Mouse (Mus musculus) adrenal gland, postnatal 25 days (tissue): ENCODE results near the gene Gch1. TPM values are rescaled to one million over a fixed set of nuclear protein-coding genes. Genes with fewer than 3 reads are reported as not detected.

Source experiments
- total RNA-seq: library from RNA; stranded (reverse); gene quantifications from 2 replicates; pipeline ENCODE4 v1.2.3, GENCODE M21; 2021

Gene Gch1
- total RNA-seq, 1 experiment from 2014 or later: 66.2 TPM

Other genes with a start within 250 kb of the Gch1 start
- 4.8 and 7.5 TPM in 2 replicates for gene Wdhd1, start 87.4 kb upstream of the Gch1 start, total RNA-seq
- 20.1 and 20.6 TPM in 2 replicates for gene Socs4, start 87.5 kb upstream of the Gch1 start, total RNA-seq
- 60.6 and 77.5 TPM in 2 replicates for gene Mapk1ip1l, start 108.9 kb upstream of the Gch1 start, total RNA-seq
- gene Lgals3, start 178.3 kb upstream of the Gch1 start, total RNA-seq: 5.2 and 10.2 TPM in 2 replicates
- 5.6 and 6.0 TPM in 2 replicates for gene Dlgap5, start 229.0 kb upstream of the Gch1 start, total RNA-seq